Mouse (Mus musculus) 416B (cell line): ENCODE measurements around the gene Aff4.
"Not testable (repeated sequence)": the region's sequence is repeated elsewhere in the genome, so short reads cannot be mapped to it uniquely, and the experiment has no call there.

Source experiments
- DNase-seq: peaks from one replicate; pipeline ENCODE4 v3.0.0; 2011; ENCODE audit warnings: low read depth

The Aff4 gene

GRCm38 (mm10) chr11:53337684-53338083 is 12.9 kb upstream of the Aff4 start:
- DNase-seq = no peak

DNA sequence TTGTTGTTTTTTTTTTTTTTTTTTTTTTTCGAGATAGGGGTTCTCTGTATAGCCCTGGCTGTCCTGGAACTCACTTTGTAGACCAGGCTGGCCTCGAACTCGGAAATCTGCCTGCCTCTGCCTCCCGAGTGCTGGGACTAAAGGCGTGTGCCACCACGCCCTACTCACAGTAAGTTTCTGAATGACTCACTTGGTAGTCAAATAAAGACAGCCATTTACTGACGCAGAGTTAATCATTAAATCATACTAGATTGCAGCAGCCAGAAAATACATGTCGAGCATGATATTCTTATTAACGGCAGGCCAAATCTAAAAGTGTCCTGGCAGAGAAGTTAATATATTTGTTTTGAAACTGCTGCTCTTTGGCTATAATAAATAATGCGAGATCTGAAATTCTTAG is 9.6 kb upstream of the Aff4 start:
- DNase-seq = not testable (repeated sequence)

DNA sequence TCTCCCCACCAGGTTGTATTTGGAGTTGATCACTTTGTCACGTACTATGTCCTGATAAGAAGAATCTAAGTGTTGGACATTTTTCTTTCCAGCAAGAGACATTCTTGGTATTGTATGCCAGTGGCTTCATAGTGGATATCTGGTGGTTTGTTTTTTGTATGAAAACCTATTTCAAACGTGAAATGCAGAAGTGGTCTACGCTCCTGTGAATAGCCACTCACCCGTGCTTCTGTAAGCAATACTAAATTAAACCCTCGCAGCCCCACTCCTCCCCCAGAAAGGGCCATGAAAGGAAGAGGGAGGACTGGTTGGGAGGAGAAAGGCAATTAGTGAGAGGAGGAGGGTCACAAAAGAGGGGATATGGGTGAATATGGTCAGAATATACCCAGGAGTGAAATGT is 7.9 kb upstream of the Aff4 start:
- peak; percentile 48 for DNase-seq

- DNase-seq = peak; percentile 94
Observed at GRCm38 (mm10) chr11:53345328-53345727, 5.3 kb upstream of the Aff4 start.

DNA sequence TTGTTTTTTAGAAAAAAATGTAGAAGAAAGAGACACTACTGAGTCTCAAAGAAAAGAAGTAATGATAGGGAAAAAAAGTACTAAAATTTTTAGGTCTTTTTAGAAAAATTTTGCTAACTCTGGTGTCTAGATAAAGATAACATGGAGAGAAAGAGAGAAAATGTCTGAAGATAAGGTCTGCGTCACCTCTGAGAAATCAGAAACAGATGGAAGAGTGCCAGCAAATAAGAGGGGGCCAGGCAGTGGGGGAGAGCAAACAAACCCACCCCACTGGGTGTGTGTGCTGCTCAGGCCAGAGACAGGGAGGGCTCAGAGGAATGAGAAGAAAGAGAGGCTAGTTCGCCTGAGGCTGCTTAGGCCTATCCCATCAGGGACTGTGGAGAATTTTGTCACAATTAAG is 4.9 kb upstream of the Aff4 start:
- peak; percentile 77 for DNase-seq

DNA sequence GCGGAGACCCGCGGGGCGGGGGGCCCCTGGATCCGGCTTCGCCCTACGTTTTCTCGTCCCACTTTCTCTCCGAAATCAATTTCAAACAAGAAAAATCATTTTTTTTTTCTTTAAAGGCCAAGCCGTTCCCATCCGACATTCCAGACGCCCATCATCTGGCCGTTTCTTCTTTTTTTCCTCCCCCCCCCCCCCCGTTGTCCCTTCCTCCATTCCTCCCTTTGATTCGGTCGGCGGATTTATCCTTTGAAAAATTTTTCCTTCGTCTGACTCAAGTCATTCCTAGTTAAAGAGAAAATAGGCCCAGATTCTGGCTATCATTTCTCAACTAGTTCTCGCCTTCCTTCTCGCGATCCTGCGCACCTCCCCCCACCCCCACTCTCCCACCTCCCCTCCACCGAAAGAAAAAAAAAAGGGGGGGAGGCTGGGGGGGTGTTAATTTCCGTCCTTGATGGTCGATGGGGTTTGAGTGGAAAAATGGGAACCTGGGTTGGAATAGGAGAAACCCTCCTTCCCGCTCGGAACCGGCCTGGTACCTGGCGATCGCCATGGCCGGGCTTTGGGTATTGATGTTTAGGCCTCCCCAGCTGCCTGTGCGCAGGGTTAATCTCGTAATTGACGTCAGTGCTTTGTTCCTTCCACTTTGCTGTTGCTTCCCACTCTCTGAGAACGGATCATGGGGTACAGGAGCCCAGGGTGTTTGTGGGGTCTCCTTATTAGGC is 750 bp downstream of the Aff4 start:
- peak; percentile 80 for DNase-seq

DNA sequence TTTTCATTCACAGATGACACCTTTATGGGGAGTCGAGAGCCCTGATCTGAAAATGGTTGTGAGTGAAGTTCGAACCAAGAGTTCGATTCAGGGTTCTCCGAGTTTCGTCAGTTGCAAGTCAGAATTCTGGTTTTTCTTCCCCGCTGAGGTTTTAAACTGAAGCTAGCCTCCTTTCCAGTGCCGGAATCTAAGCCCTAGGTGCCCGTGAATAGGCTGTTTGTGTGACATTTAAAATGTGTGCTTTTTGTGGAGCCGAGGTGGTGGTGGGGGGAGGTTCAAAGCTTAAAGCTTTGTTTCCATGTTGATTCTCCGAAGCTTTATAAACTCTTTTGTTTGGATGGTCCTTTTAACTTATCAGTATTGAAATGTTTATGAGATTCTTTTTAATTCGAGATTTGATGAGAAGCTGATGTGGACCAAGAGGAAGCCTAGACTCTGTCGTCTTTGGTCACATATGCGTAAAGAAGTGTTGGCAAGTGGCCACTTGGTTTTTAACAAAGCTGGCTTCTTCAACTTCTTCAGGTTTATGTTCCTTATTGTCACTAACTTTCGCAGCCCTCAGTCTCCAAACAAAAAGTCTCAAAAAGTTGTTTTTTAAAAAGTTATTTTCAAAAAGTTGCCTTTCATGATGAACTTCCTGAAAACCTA is 1.4 kb downstream of the Aff4 start:
- DNase-seq = peak; percentile 39

DNA sequence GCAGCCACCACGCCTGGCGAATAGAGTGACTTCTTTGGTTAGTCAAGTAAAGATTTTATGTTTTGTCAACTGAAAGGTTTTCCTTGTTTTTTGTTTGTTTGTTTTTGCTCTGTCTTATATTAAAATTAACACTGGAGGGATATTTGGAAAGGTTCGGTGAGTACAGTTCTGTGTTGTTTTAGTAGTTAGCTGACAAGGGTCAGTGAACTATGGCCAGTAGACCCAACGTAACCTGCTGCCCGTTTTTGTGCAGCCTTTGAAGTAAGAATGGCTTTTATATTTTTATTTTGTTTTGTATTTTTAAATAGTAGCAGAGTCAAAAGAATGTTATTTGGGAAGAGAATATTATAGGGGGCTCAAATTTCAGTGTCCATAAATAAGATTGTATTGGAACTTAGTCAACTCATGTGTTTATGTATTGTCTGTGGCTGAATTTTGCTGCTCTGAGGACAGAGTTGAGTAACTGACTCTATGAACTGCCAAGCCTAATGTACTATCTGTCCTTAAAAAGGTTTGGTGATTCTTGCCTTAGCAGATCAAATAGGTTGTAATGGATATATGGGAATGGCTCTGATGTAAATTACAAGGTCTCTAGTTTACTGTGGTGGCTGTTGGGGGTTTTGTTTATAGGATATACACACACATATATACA is 8.0 kb downstream of the Aff4 start:
- DNase-seq = no peak

DNA sequence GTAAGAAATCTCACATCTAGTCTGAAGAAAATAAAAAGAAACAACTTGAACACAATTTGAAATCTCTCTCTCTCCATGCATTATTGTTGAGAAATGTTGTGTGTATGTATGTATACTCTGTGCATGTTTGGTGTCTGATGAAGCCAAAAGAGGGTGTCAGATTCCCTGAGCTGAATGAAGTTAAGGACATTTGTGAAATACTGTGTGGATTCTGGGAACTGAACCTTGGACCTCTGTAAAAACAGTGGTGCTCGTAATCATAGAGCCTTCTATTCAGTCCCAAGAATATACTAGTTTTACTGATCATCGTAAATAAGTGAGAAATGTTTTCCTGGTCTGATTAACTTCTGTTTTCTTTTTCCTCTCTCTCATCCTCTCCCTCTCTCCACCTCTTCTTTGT is 16.4 kb downstream of the Aff4 start:
- no peak for DNase-seq

- no peak for DNase-seq
Observed at GRCm38 (mm10) chr11:53378918-53379317, 28.3 kb downstream of the Aff4 start.

- peak; percentile 39 for DNase-seq
Observed at GRCm38 (mm10) chr11:53383758-53384428, 33.3 kb downstream of the Aff4 start.

GRCm38 (mm10) chr11:53393856-53394255 is 43.2 kb downstream of the Aff4 start:
- peak; percentile 75 for DNase-seq

DNA sequence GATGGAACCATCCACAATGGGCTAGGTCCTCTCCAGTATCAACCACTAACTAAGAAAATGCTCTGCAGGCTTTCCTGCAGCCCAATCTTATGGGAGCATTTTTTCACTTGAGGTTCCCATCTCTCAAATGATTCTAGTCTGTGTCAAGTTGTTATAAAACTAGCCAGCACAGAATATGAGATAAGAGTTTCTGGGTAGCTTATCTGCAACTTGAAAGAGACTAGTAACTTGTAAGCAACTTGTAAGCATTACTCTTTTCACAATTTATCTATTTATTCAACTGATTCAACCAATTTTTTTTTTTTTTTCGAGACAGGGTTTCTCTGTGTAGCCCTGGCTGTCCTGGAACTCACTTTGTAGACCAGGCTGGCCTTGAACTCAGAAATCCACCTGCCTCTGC is 53.0 kb downstream of the Aff4 start:
- no peak for DNase-seq

GRCm38 (mm10) chr11:53411738-53412137 is 61.1 kb downstream of the Aff4 start:
- peak; percentile 64 for DNase-seq

DNA sequence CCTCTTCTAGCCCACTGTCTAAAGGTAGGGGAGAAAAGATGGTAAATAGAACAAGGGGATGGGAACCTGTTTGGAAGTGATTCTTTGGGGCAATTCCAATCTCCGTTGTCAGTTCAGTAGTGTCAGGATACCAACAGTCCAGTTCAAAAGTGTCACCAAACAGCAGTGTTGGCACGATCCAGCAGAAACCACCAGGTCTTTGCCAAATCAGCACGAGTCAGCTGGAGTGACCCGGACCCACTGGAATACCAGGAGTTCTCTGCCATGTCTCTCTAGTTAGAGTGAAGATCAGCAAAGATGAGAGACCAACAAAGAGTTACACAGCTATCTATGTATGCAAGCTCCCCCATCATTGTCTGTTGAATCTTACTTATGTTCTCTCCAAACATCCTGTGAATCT is 63.2 kb downstream of the Aff4 start:
- DNase-seq = no peak

GRCm38 (mm10) chr11:53418048-53418447 is 67.4 kb downstream of the Aff4 start:
- no peak for DNase-seq

GRCm38 (mm10) chr11:53423036-53423435 is 72.4 kb downstream of the Aff4 start, which contains the start of gene Leap2:
Leap2 (minus strand) TSS chr11:53423170.
- no peak for DNase-seq

DNA sequence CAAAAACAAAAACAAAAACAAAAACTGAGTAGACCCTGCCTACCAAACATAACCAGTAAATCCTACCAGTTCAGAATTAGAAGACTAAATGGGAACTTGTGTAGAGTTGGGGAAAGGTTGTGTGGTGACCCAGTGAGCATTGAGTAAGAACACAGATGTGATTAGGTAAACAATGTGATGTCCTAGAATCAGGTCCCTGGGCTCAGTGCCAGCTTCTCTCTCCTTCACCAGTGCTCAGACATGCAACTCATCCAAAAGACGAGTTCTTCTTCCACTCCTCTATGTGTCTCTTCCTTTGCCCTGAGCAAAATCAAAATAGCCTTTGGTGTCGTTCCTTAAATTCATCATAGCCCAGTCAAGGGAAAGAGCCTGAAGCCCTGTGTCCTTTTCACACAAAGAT is 74.2 kb downstream of the Aff4 start:
- peak; percentile 19 for DNase-seq

DNA sequence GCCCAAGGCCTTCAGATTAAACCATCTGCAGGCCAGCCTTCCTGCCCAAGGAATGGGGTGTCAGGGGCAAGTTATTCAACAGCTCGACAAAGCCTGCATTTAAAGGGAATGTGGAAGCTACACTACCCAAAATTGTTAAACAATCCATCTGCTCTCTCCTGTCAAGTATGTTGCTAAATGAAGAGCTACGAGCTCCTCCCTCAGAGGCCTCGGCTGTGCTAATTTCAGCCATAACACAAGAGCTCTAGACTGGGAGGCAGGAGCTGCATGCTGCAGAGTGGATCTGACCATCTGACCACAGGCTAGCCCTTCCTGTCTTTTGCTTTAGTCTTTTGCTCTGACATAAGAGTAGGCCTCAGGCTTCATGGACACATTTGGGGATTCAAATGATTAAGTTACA is 74.6 kb downstream of the Aff4 start:
- no peak for DNase-seq

GRCm38 (mm10) chr11:53425711-53426255 is 75.2 kb downstream of the Aff4 start:
- no peak for DNase-seq

DNA sequence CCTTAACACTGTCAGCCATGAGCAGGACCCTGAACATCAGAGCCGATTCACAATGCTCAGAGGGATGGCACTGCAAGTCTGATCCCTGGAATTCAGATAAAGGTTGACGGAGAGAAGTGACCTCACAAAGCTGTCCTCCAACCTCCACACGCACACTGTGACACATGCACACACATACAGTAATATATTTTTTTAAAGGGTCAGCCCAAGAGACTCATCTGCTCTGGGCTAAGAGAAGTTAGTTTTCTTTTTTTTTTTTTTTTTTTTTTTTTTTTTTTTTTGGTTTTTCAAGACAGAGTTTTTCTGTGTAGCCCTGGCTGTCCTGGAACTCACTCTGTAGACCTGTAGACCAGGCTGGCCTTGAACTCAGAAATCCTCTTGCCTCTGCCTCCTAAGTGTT is 76.3 kb downstream of the Aff4 start:
- not testable (repeated sequence) for DNase-seq

DNA sequence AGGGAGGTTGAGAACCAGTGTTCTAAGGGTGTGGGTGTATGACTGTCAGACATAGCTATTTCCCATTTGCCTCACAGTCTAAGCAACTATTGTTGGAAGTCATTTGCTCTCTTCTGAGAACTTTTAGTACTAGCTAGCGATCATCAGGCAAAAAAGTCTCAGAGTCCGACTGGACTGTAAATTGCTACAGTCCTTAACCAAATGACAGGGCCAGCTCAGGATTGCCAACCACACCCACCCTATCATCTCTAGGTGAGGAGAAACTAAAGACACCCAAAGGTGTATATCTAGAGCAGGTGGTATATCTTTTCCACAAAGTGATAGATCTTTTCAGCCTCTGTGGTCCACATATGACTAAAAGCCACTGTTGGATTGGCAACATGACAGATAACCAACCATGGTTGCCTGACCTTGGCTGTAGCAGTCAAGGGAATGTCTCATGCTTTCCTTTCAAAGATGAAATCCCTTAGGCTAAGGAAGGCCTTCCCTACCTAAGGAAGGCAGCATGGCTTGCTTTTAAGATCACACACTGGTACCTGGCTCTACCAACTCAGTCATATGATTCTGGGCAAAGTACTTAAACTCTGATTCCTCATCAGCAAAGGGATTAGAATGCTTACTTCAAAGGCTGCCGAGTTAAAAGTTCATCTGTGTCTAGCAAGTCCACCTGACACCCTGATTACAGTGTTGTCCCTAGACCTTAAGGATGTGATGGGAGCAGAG is 77.5 kb downstream of the Aff4 start:
- DNase-seq = no peak
